Mouse (Mus musculus): Measurements from ENCODE around the gene Grk5.
A peak's percentile ranks its signal among the peaks of the same experiment; 100 is the strongest.
"Not testable (repeated sequence)": the region's sequence is repeated elsewhere in the genome, so short reads cannot be mapped to it uniquely, and the experiment has no call there.

Gene Grk5

GRCm38 (mm10) chr19:60911653-60912052, 22.1 kb downstream of the Grk5 start:
- no peak for DNase-seq (ENCODE audit: low spot score)

- DNase-seq (ENCODE audit: low spot score) = no peak
These were observed 25.7 kb downstream of the Grk5 start for GRCm38 (mm10) chr19:60915236-60915635.

GRCm38 (mm10) chr19:60915862-60916261, 26.3 kb downstream of the Grk5 start:
- DNase-seq (ENCODE audit: low spot score) = no peak

GRCm38 (mm10) chr19:60916869-60917570, 27.5 kb downstream of the Grk5 start:
- DNase-seq (ENCODE audit: low spot score) = no peak

GRCm38 (mm10) chr19:60924534-60924933, 35.0 kb downstream of the Grk5 start:
- DNase-seq (ENCODE audit: low spot score) = not testable (repeated sequence)

- no peak for DNase-seq (ENCODE audit: low spot score)
These were observed 45.5 kb downstream of the Grk5 start for GRCm38 (mm10) chr19:60935001-60935400.

- peak; percentile 16 for DNase-seq (ENCODE audit: low spot score)
These were observed 50.4 kb downstream of the Grk5 start for GRCm38 (mm10) chr19:60939954-60940379.

- DNase-seq (ENCODE audit: low spot score) = no peak
These were observed 51.3 kb downstream of the Grk5 start for GRCm38 (mm10) chr19:60940866-60941265.

- peak; percentile 56 for DNase-seq (ENCODE audit: low spot score)
These were observed 56.3 kb downstream of the Grk5 start for GRCm38 (mm10) chr19:60945801-60946311.

- no peak for DNase-seq (ENCODE audit: low spot score)
These were observed 57.1 kb downstream of the Grk5 start for GRCm38 (mm10) chr19:60946656-60947055.

- DNase-seq (ENCODE audit: low spot score) = no peak
These were observed 59.4 kb downstream of the Grk5 start for GRCm38 (mm10) chr19:60948996-60949395.

- peak; percentile 33 for DNase-seq (ENCODE audit: low spot score)
These were observed 60.7 kb downstream of the Grk5 start for GRCm38 (mm10) chr19:60950056-60950869.

GRCm38 (mm10) chr19:60955131-60955530, 65.6 kb downstream of the Grk5 start:
- DNase-seq (ENCODE audit: low spot score) = no peak

GRCm38 (mm10) chr19:60955712-60956111, 66.2 kb downstream of the Grk5 start:
- DNase-seq (ENCODE audit: low spot score) = no peak

GRCm38 (mm10) chr19:60956198-60956750, 66.7 kb downstream of the Grk5 start:
- no peak for DNase-seq (ENCODE audit: low spot score)

GRCm38 (mm10) chr19:60959706-60960230, 70.2 kb downstream of the Grk5 start:
- peak; percentile 30 for DNase-seq (ENCODE audit: low spot score)

GRCm38 (mm10) chr19:60962358-60963061, 73.0 kb downstream of the Grk5 start:
- DNase-seq (ENCODE audit: low spot score) = no peak

- no peak for DNase-seq (ENCODE audit: low spot score)
These were observed 78.4 kb downstream of the Grk5 start for GRCm38 (mm10) chr19:60967909-60968308.

GRCm38 (mm10) chr19:60970406-60970805, 80.9 kb downstream of the Grk5 start:
- no peak for DNase-seq (ENCODE audit: low spot score)

GRCm38 (mm10) chr19:60971598-60971997, 82.0 kb downstream of the Grk5 start:
- DNase-seq (ENCODE audit: low spot score) = no peak

GRCm38 (mm10) chr19:60972281-60973015, 82.9 kb downstream of the Grk5 start:
- no peak for DNase-seq (ENCODE audit: low spot score)

Measured in urinary bladder, postnatal 14 days (tissue).